Mouse (Mus musculus) embryonic fibroblast, embryonic 13.5 days (primary cell): ENCODE data around the gene Ttc28.

Experiments used
- CTCF ChIP-seq: IDR thresholded peaks from 2 replicates; pipeline ENCODE4 v1.5.1; 2011; ENCODE audit warnings: mild to moderate bottlenecking, control low read depth, low read length, moderate library complexity, borderline replicate concordance; ENCODE audit not compliant: insufficient read depth
- POLR2A ChIP-seq: IDR thresholded peaks from 2 replicates; pipeline ENCODE4 v1.6.1; 2011; ENCODE audit warnings: low read depth, mild to moderate bottlenecking, control low read depth, low read length, moderate library complexity

- TF ChIP-seq CTCF, result no peak
- no peak for TF ChIP-seq POLR2A
These were observed 189.9 kb downstream of the Ttc28 start for GRCm38 (mm10) chr5:111069503-111069902.
